Mouse (Mus musculus) embryonic facial prominence, embryonic 14.5 days (tissue): ENCODE data around the gene Tsc2. TPM values are rescaled to one million over a fixed set of nuclear protein-coding genes. Genes with fewer than 3 reads are reported as not detected.

Source experiments
- ATAC-seq: fragments of 200-750 bp; cut with Nextera tagmentation; 2 replicates; pipeline ENCODE4 v1.8.0; 2017; ENCODE audit warnings: low read depth, moderate number of reproducible peaks, moderate TSS enrichment
- DNase-seq: peaks from one replicate; pipeline ENCODE4 v3.0.0-alpha.2; 2015; ENCODE audit warnings: low spot score
- H3K27ac ChIP-seq: fragments of 300-500 bp; sonication (generic); replicated peaks from 2 replicates; pipeline ENCODE4 v1.5.1; 2014; ENCODE audit warnings: low read depth, mild to moderate bottlenecking, low read length, moderate library complexity
- H3K27me3 ChIP-seq: fragments of 300-500 bp; sonication (generic); replicated peaks from 2 replicates; pipeline ENCODE4 v1.6.1; 2014; ENCODE audit warnings: low read length; ENCODE audit not compliant: control insufficient read depth, insufficient read depth
- H3K36me3 ChIP-seq: fragments of 300-500 bp; sonication (generic); 2 replicates; pipeline ENCODE4 v1.6.1; 2014; ENCODE audit warnings: low read length, mixed read lengths; ENCODE audit not compliant: control insufficient read depth, insufficient read depth
- H3K4me1 ChIP-seq: fragments of 300-500 bp; sonication (generic); 2 replicates; pipeline ENCODE4 v1.6.1; 2014; ENCODE audit warnings: antibody characterized with exemption, low read length; ENCODE audit not compliant: control insufficient read depth, insufficient read depth
- H3K4me2 ChIP-seq: fragments of 300-500 bp; sonication (generic); 2 replicates; pipeline ENCODE4 v1.6.1; 2014; ENCODE audit warnings: low read depth, mild to moderate bottlenecking, low read length, moderate library complexity, mixed read lengths
- H3K4me3 ChIP-seq: fragments of 300-500 bp; sonication (generic); 2 replicates; pipeline ENCODE4 v1.5.1; 2014; ENCODE audit warnings: low read depth, mild to moderate bottlenecking, low read length
- H3K9ac ChIP-seq: fragments of 300-500 bp; sonication (generic); 2 replicates; pipeline ENCODE4 v1.6.1; 2014; ENCODE audit warnings: low read depth, mild to moderate bottlenecking, low read length, moderate library complexity, mixed read lengths
- H3K9me3 ChIP-seq: fragments of 300-500 bp; sonication (generic); 2 replicates; pipeline ENCODE4 v1.6.1; 2016; ENCODE audit warnings: low read length; ENCODE audit not compliant: control insufficient read depth
- WGBS: fragments of 180-500 bp; shearing (Covaris S2); extraction: QIAGEN DNeasy Blood & Tissue Kit; methylation state at CpG from one replicate; pipeline ENCODE4 v1.1.7; 2014; 5-methylcytosine and 5-hydroxymethylcytosine counted together
- polyA plus RNA-seq: library from polyadenylated mRNA; unstranded; fragments of >200 nt; fragmentation: Nextera tagmentation; extraction: Ambion mirVana; gene quantifications from 2 replicates; pipeline ENCODE4 v1.2.1, GENCODE M21; 2014

Gene Tsc2
- polyA plus RNA-seq, 1 experiment from 2014 or later, result 60.8 TPM

GRCm38 (mm10) chr17:24650766-24651165, 18.3 kb upstream of the Tsc2 start:
- no peaks in the 10 kb centered on the region for H3K9me3 ChIP-seq
- DNase-seq, result no peak
- WGBS, result 68% methylated on average over 4 of the region's 4 CpGs
- H3K4me3 ChIP-seq, result peak overlapping the region; percentile 87; the same call in 1 of the 2 replicates
- no peak for ATAC-seq
- no peaks in the 10 kb centered on the region for H3K27me3 ChIP-seq
- no peak overlapping the region for H3K27ac ChIP-seq
- peak overlapping the region; percentile 87; the same call in 1 of the 2 replicates for H3K9ac ChIP-seq
- H3K4me2 ChIP-seq, result peak overlapping the region; percentile 97
- 0 out of 2 replicates have a peak, but pooled peaks cover 5% of the 10 kb centered on the region for H3K36me3 ChIP-seq
- H3K4me1 ChIP-seq, result peaks cover 13% of the 10 kb centered on the region; the same call in 1 of the 2 replicates

- no peaks in the 10 kb centered on the region for H3K9me3 ChIP-seq
- under 1% methylated on average over 18 of the region's 41 CpGs for WGBS
- H3K9ac ChIP-seq, result peak within 1 kb of the TSS; percentile 87
- H3K27me3 ChIP-seq, result no peaks in the 10 kb centered on the region
- H3K27ac ChIP-seq, result peak within 1 kb of the TSS; percentile 55
- ATAC-seq, result peak; percentile 90
- peaks cover 17% of the 10 kb centered on the region for H3K4me1 ChIP-seq
- peak within 1 kb of the TSS; percentile 87 for H3K4me3 ChIP-seq
- DNase-seq, result peak; percentile 71
- H3K36me3 ChIP-seq, result 0 out of 2 replicates have a peak, but pooled peaks cover 5% of the 10 kb centered on the region
- H3K4me2 ChIP-seq, result peak within 1 kb of the TSS; percentile 97
These were observed 17.7 kb upstream of the Tsc2 start, which contains the start of gene Slc9a3r2 for GRCm38 (mm10) chr17:24650070-24650616. Gene Slc9a3r2 (minus strand): TSS chr17:24650327.

GRCm38 (mm10) chr17:24649581-24650069, 17.2 kb upstream of the Tsc2 start:
- Histone ChIP-seq H3K27ac (peak overlapping the region; percentile 55), H3K9me3 (no peaks in the 10 kb centered on the region), H3K4me2 (peak overlapping the region; percentile 97), H3K4me1 (peaks cover 22% of the 10 kb centered on the region), H3K4me3 (peak overlapping the region; percentile 87), H3K9ac (peak overlapping the region; percentile 87), H3K36me3 (0 out of 2 replicates have a peak, but pooled peaks cover 5% of the 10 kb centered on the region), H3K27me3 (no peaks in the 10 kb centered on the region)
- DNase-seq (no peak), ATAC-seq (peak; percentile 24; the same call in 1 of the 2 replicates)
- WGBS, result 1% methylated on average over 19 of the region's 35 CpGs

- Histone ChIP-seq H3K4me3 (peak overlapping the region; percentile 87), H3K4me2 (peak overlapping the region; percentile 97), H3K27ac (no peak overlapping the region), H3K4me1 (peaks cover 27% of the 10 kb centered on the region), H3K9me3 (no peaks in the 10 kb centered on the region), H3K9ac (peak overlapping the region; percentile 87), H3K36me3 (0 out of 2 replicates have a peak, but pooled peaks cover 5% of the 10 kb centered on the region), H3K27me3 (no peaks in the 10 kb centered on the region)
- WGBS, result 73% methylated on average over 10 of the region's 10 CpGs
- DNase-seq (no peak), ATAC-seq (no peak)
These were observed 16.4 kb upstream of the Tsc2 start for GRCm38 (mm10) chr17:24648731-24649377.

GRCm38 (mm10) chr17:24647493-24647892, 15.1 kb upstream of the Tsc2 start:
- H3K4me2 ChIP-seq, result peak overlapping the region; percentile 15; the same call in 1 of the 2 replicates
- DNase-seq (no peak), ATAC-seq (no peak)
- H3K4me1 ChIP-seq, result peaks cover 27% of the 10 kb centered on the region
- no peak overlapping the region for H3K4me3 ChIP-seq
- H3K27me3 ChIP-seq, result no peaks in the 10 kb centered on the region
- H3K36me3 ChIP-seq, result 0 out of 2 replicates have a peak, but pooled peaks cover 5% of the 10 kb centered on the region
- H3K9ac ChIP-seq, result peak overlapping the region; percentile 27; the same call in 1 of the 2 replicates
- no peaks in the 10 kb centered on the region for H3K9me3 ChIP-seq
- WGBS, result 82% methylated on average over 6 of the region's 11 CpGs
- no peak overlapping the region for H3K27ac ChIP-seq

GRCm38 (mm10) chr17:24646381-24646780, 14.0 kb upstream of the Tsc2 start:
- Histone ChIP-seq H3K9me3 (no peaks in the 10 kb centered on the region), H3K4me1 (peaks cover 27% of the 10 kb centered on the region), H3K27ac (no peak overlapping the region), H3K4me2 (no peak overlapping the region), H3K9ac (no peak overlapping the region), H3K4me3 (no peak overlapping the region), H3K36me3 (peaks cover 8% of the 10 kb centered on the region; the same call in 1 of the 2 replicates), H3K27me3 (no peaks in the 10 kb centered on the region)
- DNase-seq (no peak), ATAC-seq (no peak)
- WGBS, result 86% methylated on average over 4 of the region's 4 CpGs

GRCm38 (mm10) chr17:24645916-24646315, 13.5 kb upstream of the Tsc2 start:
- Histone ChIP-seq H3K4me3 (no peak overlapping the region), H3K9ac (no peak overlapping the region), H3K4me1 (peaks cover 27% of the 10 kb centered on the region), H3K36me3 (peaks cover 10% of the 10 kb centered on the region; the same call in 1 of the 2 replicates), H3K27me3 (no peaks in the 10 kb centered on the region), H3K27ac (0 out of 2 replicates have a peak overlapping the region, but pooled peaks have one; percentile 19), H3K4me2 (no peak overlapping the region), H3K9me3 (no peaks in the 10 kb centered on the region)
- no peak for ATAC-seq
- DNase-seq, result no peak
- WGBS, result 74% methylated on average over 3 of the region's 3 CpGs

- no peak for ATAC-seq
- Histone ChIP-seq H3K27ac (peak overlapping the region; percentile 19), H3K9ac (peak overlapping the region; percentile 11; the same call in 1 of the 2 replicates), H3K4me3 (no peak overlapping the region), H3K4me2 (peak overlapping the region; percentile 11; the same call in 1 of the 2 replicates), H3K27me3 (no peaks in the 10 kb centered on the region), H3K4me1 (peaks cover 25% of the 10 kb centered on the region), H3K9me3 (no peaks in the 10 kb centered on the region), H3K36me3 (peaks cover 19% of the 10 kb centered on the region)
- no peak for DNase-seq
- 84% methylated on average over 8 of the region's 9 CpGs for WGBS
These were observed 12.7 kb upstream of the Tsc2 start for GRCm38 (mm10) chr17:24644875-24645721.
